Mouse (Mus musculus) hindbrain, embryonic 14.5 days (tissue): Measurements from ENCODE around the gene Pgd. TPM values are rescaled to one million over a fixed set of nuclear protein-coding genes. Genes with fewer than 3 reads are reported as not detected.

ENCODE experiments used
- ATAC-seq: fragments of 200-750 bp; cut with Nextera tagmentation; 2 replicates; pipeline ENCODE4 v1.8.0; 2017; ENCODE audit warnings: moderate number of reproducible peaks, mild to moderate bottlenecking, moderate TSS enrichment, moderate library complexity; ENCODE audit not compliant: low FRiP score
- DNase-seq: peaks from one replicate; pipeline ENCODE4 v3.0.0-alpha.2; 2015; ENCODE audit warnings: low spot score
- H3K27ac ChIP-seq: fragments of 300-500 bp; sonication (generic); 2 replicates; pipeline ENCODE4 v1.5.1; 2014; ENCODE audit warnings: mild to moderate bottlenecking, moderate library complexity
- H3K27me3 ChIP-seq: fragments of 300-500 bp; sonication (generic); 2 replicates; pipeline ENCODE4 v1.6.1; 2014; ENCODE audit warnings: mild to moderate bottlenecking, low read length, mixed read lengths; ENCODE audit not compliant: control insufficient read depth, insufficient read depth
- H3K36me3 ChIP-seq: fragments of 300-500 bp; sonication (generic); replicated peaks from 2 replicates; pipeline ENCODE4 v1.6.1; 2014; ENCODE audit not compliant: control insufficient read depth, insufficient read depth
- H3K4me1 ChIP-seq: fragments of 300-500 bp; sonication (generic); replicated peaks from 2 replicates; pipeline ENCODE4 v1.6.1; 2014; ENCODE audit warnings: antibody characterized with exemption, low read length, mixed read lengths; ENCODE audit not compliant: control insufficient read depth, insufficient read depth
- H3K4me2 ChIP-seq: fragments of 300-500 bp; sonication (generic); replicated peaks from 2 replicates; pipeline ENCODE4 v1.6.1; 2014; ENCODE audit warnings: mild to moderate bottlenecking, moderate library complexity
- H3K4me3 ChIP-seq: fragments of 300-500 bp; sonication (generic); replicated peaks from 2 replicates; pipeline ENCODE4 v1.5.1; 2014; ENCODE audit warnings: mild to moderate bottlenecking, low read length
- H3K9ac ChIP-seq: fragments of 300-500 bp; sonication (generic); 2 replicates; pipeline ENCODE4 v1.6.1; 2014
- H3K9me3 ChIP-seq: fragments of 300-500 bp; sonication (generic); 2 replicates; pipeline ENCODE4 v1.6.1; 2016; ENCODE audit warnings: low read length; ENCODE audit not compliant: control insufficient read depth
- WGBS: fragments of 180-500 bp; shearing (Covaris S2); extraction: QIAGEN DNeasy Blood & Tissue Kit; methylation state at CpG from one replicate; pipeline ENCODE4 v1.1.7; 2014; 5-methylcytosine and 5-hydroxymethylcytosine counted together
- polyA plus RNA-seq: library from polyadenylated mRNA; unstranded; fragments of >200 nt; fragmentation: Nextera tagmentation; extraction: Ambion mirVana; gene quantifications from 2 replicates; pipeline ENCODE4 v1.2.1, GENCODE M21; 2014

Gene Pgd
- polyA plus RNA-seq, 1 experiment from 2014 or later: 46.4 TPM

DNA sequence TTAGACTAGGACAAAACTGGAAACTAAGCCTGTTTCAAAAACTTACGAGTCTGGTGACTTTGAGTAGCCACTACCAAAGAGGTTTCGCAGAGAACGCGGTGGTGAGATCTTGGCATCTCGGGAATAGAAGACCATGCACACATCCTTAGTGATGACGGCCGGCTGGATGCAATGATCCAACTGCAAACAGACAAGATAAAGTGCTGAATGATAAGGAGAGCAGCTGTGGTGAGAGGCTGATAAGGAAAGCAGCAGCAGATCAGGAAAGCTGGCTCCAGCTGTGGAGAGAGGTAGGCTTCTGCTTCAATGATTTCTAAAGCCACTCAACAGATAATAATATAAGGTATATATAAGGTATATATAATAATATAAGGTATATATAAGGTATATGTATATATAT lies 24.5 kb upstream of the Pgd start:
- no peak overlapping the region for H3K4me3 ChIP-seq
- 93% methylated on average over 7 of the region's 7 CpGs for WGBS
- no peak for ATAC-seq
- no peaks in the 10 kb centered on the region for H3K27me3 ChIP-seq
- H3K27ac ChIP-seq: no peak overlapping the region
- no peak for DNase-seq
- H3K4me2 ChIP-seq: no peak overlapping the region
- H3K9ac ChIP-seq: no peak overlapping the region
- H3K36me3 ChIP-seq: peaks cover 98% of the 10 kb centered on the region
- no peaks in the 10 kb centered on the region for H3K4me1 ChIP-seq
- no peaks in the 10 kb centered on the region for H3K9me3 ChIP-seq

DNA sequence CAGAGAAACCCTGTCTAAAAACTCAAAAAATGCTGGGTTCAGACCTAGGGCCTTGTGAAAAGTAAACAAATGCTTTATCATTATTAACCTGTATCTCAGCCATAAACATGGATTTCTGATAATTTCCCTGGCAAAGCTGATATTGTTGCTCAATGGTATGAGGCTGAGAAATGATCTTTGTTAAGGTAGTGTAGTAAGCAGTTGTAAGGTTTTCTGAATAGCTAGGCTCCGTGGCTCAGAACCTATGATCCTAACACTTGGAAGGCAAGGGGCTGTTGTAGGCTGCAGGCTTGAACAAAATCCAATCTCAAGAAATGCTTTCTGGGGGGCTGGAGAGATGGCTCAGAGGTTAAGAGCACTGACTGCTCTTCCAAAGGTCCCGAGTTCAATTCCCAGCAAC lies 22.0 kb upstream of the Pgd start:
- Histone ChIP-seq H3K9me3 (no peaks in the 10 kb centered on the region), H3K27ac (no peak overlapping the region), H3K9ac (no peak overlapping the region), H3K36me3 (peaks cover 99% of the 10 kb centered on the region), H3K27me3 (no peaks in the 10 kb centered on the region), H3K4me3 (no peak overlapping the region), H3K4me2 (no peak overlapping the region), H3K4me1 (no peaks in the 10 kb centered on the region)
- no peak for ATAC-seq
- WGBS: 98% methylated on average over 2 of the region's 2 CpGs
- no peak for DNase-seq

DNA sequence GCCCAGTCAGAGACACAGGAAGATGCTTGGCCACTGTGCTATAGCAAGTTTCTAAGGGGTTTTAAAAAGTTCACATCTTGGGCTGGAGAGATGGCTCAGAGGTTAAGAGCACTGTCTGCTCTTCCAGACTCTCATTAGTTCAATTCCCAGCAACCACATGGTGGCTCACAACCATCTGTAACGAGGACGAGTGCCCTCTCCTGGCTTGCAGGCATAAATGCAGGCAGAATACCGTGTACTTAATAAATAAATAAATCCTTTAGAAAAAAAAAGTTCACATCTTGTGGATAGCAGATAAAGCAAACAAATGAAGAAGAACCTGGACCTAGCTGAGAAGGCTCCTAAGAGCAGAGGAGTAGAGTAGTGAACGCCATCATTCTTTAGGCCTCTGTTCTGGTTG lies 16.2 kb upstream of the Pgd start:
- WGBS: 63% methylated on average over 4 of the region's 4 CpGs
- no peak for DNase-seq
- Histone ChIP-seq H3K9ac (no peak overlapping the region), H3K36me3 (peaks cover 99% of the 10 kb centered on the region), H3K27me3 (no peaks in the 10 kb centered on the region), H3K9me3 (no peaks in the 10 kb centered on the region), H3K27ac (no peak overlapping the region), H3K4me3 (no peak overlapping the region), H3K4me1 (no peaks in the 10 kb centered on the region), H3K4me2 (no peak overlapping the region)
- no peak for ATAC-seq

DNA sequence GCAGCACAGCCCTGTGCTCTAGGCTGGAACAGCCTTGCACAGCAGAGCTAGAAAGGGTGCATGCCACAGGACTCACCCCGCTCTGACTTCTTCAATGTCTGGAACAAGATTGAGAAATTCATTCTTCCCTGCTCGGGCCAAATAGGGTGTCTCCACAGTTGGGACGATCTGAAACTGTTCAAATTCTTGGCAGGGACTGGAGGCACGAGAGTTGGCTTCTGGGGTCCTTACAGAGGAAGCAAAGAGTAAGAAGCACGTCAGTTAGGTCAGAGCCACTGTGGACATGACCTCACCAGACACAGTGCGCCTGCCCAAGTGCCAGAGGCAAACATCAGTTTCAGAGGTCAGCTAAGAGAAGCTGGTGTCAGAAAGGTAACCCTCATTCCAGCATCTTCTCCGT lies 15.6 kb upstream of the Pgd start:
- H3K27ac ChIP-seq: no peak overlapping the region
- ATAC-seq (no peak), DNase-seq (no peak)
- H3K36me3 ChIP-seq: peaks cover 98% of the 10 kb centered on the region
- H3K4me3 ChIP-seq: no peak overlapping the region
- H3K9ac ChIP-seq: no peak overlapping the region
- H3K4me2 ChIP-seq: no peak overlapping the region
- WGBS: 94% methylated on average over 7 of the region's 7 CpGs
- H3K27me3 ChIP-seq: no peaks in the 10 kb centered on the region
- H3K9me3 ChIP-seq: no peaks in the 10 kb centered on the region
- H3K4me1 ChIP-seq: no peaks in the 10 kb centered on the region

DNA sequence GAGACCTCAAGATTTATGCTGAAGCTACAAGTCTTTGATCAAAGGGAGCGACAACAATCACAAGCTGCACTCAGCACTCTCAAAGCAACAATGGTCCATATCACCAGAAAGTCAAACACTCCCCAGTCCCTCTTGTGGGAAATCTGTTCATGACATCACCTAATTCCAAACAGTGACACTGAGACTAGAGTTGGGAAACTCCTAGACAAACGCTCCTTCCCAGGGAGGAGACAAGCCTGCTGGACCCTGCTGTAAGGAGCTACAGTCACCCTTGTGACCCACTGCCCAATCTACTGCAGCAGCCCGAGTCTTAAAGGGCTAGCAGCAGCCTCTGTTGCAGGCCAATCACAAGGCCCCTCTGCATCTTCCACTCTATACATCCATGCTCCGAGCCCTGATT lies 13.0 kb upstream of the Pgd start:
- no peak overlapping the region for H3K27ac ChIP-seq
- H3K36me3 ChIP-seq: peaks cover 93% of the 10 kb centered on the region
- no peak for ATAC-seq
- H3K27me3 ChIP-seq: no peaks in the 10 kb centered on the region
- H3K9me3 ChIP-seq: no peaks in the 10 kb centered on the region
- no peak for DNase-seq
- no peak overlapping the region for H3K4me2 ChIP-seq
- 60% methylated on average over 4 of the region's 4 CpGs for WGBS
- no peaks in the 10 kb centered on the region for H3K4me1 ChIP-seq
- H3K9ac ChIP-seq: no peak overlapping the region
- no peak overlapping the region for H3K4me3 ChIP-seq

DNA sequence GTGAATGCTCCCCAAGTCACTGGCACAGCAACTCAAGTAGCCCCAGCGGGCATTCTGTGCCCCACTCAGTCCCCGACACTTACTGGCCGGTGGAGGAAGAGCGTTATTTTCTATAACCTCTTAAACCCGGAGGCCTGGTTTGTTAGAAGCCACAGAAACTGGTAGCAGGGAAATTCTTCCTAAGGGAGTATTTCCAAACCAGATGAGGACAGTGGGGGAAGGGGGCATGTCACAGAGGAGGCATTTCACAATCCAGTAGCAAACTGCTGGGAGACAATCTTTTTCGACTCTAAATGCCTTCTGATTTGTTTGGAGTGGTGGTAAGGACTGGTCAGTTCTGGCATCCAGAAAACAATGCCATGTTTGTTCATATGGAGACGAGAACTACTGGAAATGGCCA lies 12.6 kb upstream of the Pgd start:
- H3K4me1 ChIP-seq: no peaks in the 10 kb centered on the region
- no peak overlapping the region for H3K27ac ChIP-seq
- H3K4me2 ChIP-seq: no peak overlapping the region
- WGBS: 82% methylated on average over 7 of the region's 7 CpGs
- H3K9me3 ChIP-seq: no peaks in the 10 kb centered on the region
- H3K27me3 ChIP-seq: no peaks in the 10 kb centered on the region
- H3K9ac ChIP-seq: no peak overlapping the region
- ATAC-seq (no peak), DNase-seq (no peak)
- no peak overlapping the region for H3K4me3 ChIP-seq
- H3K36me3 ChIP-seq: peaks cover 89% of the 10 kb centered on the region

DNA sequence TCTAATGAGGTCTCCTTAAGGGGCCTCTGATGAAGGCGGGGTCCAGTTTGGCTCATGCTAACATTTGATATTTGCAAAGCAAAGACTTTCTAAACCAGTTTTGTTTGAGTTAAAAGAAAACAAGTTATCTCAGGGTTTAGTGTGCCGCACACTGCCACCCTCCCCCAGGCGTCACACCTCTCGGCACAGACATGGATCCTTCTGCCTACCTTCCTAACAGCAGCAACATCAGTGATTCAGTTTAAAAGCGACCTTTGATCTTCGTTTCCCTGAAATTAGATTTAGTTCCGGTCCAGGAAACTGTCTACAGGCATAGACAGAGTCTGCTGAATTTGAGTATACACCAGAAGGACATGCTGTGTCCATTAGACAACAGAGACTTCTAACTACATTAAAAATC lies 11.8 kb upstream of the Pgd start:
- ATAC-seq (no peak), DNase-seq (no peak)
- WGBS: 71% methylated on average over 7 of the region's 7 CpGs
- Histone ChIP-seq H3K9me3 (no peaks in the 10 kb centered on the region), H3K36me3 (peaks cover 80% of the 10 kb centered on the region), H3K27ac (no peak overlapping the region), H3K27me3 (no peaks in the 10 kb centered on the region), H3K4me1 (no peaks in the 10 kb centered on the region), H3K4me2 (no peak overlapping the region), H3K9ac (no peak overlapping the region), H3K4me3 (no peak overlapping the region)

DNA sequence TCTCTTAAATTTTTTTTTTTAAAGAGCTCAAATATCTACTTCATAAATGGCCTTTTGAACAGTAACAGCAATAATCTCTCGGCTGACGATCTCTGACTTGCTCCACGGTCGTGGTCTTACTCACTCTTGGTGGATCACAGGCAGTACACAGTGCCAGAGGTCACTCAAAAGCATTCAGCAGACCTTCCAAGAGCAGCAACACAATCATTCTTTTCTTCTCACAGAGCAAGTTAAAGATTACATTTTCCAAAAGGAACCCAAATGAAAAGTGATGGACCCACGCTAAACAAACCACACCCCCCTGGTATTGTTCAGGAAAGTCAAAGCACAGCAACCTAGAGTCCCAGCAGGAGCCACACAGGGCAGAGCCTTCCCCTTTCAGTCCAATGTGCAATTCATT lies 10.5 kb upstream of the Pgd start:
- no peaks in the 10 kb centered on the region for H3K9me3 ChIP-seq
- ATAC-seq: no peak
- peaks cover 69% of the 10 kb centered on the region for H3K36me3 ChIP-seq
- WGBS: 18% methylated on average over 5 of the region's 5 CpGs
- no peak for DNase-seq
- H3K4me3 ChIP-seq: no peak overlapping the region
- no peaks in the 10 kb centered on the region for H3K27me3 ChIP-seq
- no peak overlapping the region for H3K27ac ChIP-seq
- no peaks in the 10 kb centered on the region for H3K4me1 ChIP-seq
- no peak overlapping the region for H3K4me2 ChIP-seq
- no peak overlapping the region for H3K9ac ChIP-seq

DNA sequence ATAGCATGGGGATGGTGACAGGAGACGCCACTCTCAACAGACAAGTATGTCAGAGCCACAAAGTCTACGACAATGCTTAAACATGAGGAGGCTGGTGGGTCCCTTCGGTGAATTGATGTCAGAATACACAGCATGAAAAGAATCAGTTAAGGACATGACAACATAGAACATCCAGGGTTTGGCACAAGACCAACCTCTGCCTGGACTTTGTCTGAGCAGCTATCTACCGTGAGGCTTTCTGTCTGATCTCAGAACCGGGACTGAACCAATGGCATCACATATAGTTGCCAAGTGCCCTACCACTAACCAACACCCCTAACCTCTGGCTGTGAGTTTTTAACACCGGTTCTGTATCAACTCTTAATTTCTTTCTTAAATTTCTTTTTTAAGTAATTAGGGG lies 10.1 kb upstream of the Pgd start:
- no peak overlapping the region for H3K4me3 ChIP-seq

DNA sequence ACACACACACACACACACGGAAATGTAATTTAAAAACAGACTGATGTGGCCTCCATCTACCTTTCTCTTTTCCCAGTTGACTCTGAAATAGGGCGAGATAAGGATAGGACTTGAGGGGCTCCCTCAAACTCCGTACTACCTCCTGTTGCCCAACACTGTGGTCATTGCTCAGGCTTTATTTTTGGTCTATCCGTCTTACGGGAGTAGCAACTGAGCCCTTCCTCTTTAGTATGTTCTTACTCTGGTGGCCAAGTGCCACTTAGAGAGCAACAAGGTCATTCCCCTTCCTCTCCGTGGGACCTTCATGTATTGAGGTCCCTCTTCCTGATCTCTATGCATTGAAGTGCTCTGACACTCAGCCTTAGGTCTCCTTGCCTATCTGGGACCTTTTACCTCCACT lies 7.1 kb upstream of the Pgd start:
- no peak overlapping the region for H3K9ac ChIP-seq
- ATAC-seq (no peak), DNase-seq (no peak)
- no peaks in the 10 kb centered on the region for H3K27me3 ChIP-seq
- no peak overlapping the region for H3K4me2 ChIP-seq
- 85% methylated on average over 6 of the region's 6 CpGs for WGBS
- no peak overlapping the region for H3K27ac ChIP-seq
- H3K4me1 ChIP-seq: no peaks in the 10 kb centered on the region
- no peak overlapping the region for H3K4me3 ChIP-seq
- peaks cover 38% of the 10 kb centered on the region for H3K36me3 ChIP-seq
- H3K9me3 ChIP-seq: no peaks in the 10 kb centered on the region

More for the DNA sequence above, 10.1 kb upstream of the Pgd start:
- Histone ChIP-seq H3K36me3 (peaks cover 68% of the 10 kb centered on the region), H3K27ac (no peak overlapping the region), H3K9ac (no peak overlapping the region), H3K4me1 (no peaks in the 10 kb centered on the region), H3K4me2 (no peak overlapping the region), H3K9me3 (no peaks in the 10 kb centered on the region), H3K27me3 (no peaks in the 10 kb centered on the region)
- no peak for ATAC-seq
- no peak for DNase-seq
- WGBS: 69% methylated on average over 6 of the region's 6 CpGs
